Mouse (Mus musculus) cerebellum, adult 2 months (tissue): Measurements from ENCODE around the gene Arhgef7.

ENCODE experiments used
- CTCF ChIP-seq: fragments of 200-500 bp; IDR thresholded peaks from 2 replicates; pipeline ENCODE4 v1.5.1; 2011; ENCODE audit warnings: low read depth, mild to moderate bottlenecking, control low read depth, low read length, moderate library complexity, borderline replicate concordance; ENCODE audit not compliant: insufficient read depth
- POLR2A ChIP-seq: fragments of 200-500 bp; IDR thresholded peaks from 2 replicates; pipeline ENCODE4 v1.6.1; 2011; ENCODE audit warnings: low read length, control low read depth, borderline replicate concordance; ENCODE audit not compliant: insufficient read depth

DNA sequence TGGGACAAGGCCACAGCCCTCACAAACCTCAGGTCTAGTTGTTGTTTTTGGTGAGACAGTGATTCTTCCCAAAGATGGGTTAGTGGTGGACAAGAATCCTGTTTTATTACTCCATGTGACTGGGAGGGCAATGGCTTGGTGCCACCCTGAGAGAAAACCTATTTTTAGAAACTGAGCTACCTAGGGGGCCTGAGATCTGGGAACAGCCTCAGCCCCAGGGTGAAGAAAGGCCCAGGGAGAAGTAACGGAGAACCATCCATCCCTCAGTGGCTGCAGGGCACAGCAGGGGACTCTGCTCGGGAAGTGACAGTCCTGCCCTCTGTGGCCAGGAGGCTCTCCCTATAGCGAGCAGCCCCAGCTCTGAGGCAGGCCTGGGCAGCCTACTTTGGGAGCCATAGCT, 19.8 kb upstream of the Arhgef7 start:
- TF ChIP-seq POLR2A (no peak), CTCF (no peak)
